Mouse (Mus musculus) naive thymus-derived CD4-positive, alpha-beta T cell, adult 5 months (primary cell): ENCODE results near the gene Sucnr1. TPM values are rescaled to one million over a fixed set of nuclear protein-coding genes. Genes with fewer than 3 reads are reported as not detected.

Experiments
- polyA plus RNA-seq: library from polyadenylated mRNA; unstranded; fragments of 100-300 nt; shearing (Covaris generic); gene quantifications from one replicate; pipeline ENCODE4 v1.2.1, GENCODE M21; 2017

Sucnr1 gene
- not detected for polyA plus RNA-seq

DNA sequence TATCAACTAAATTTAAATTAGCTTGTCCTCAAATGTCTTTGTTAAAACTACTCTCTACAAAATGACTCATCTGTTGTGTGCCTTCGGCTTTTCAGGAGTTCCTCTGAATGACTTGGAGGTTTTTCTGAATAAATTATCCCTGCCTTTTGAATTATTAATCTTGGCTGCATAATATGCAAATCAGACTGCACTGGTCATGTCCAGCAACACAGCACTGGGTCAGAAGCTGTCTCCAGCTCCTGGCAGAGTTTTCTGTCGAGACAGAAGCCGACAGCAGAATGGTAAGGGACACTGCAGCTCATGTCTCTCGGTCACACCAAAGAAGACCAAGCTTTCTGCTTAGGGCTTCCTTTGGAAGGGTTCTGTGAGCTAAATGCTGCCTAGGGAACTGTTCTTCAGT, at the start of gene Sucnr1:
Sucnr1 (plus strand) TSS at position 222 of the 400 bp plus-strand sequence.

Other genes starting within 250 kb of the Sucnr1 start
- not detected for gene Gm8298, start 220.8 kb upstream of the Sucnr1 start, polyA plus RNA-seq
- not detected for gene C130079G13Rik, start 156.7 kb upstream of the Sucnr1 start, polyA plus RNA-seq
- not detected for gene Aadacl2, start 75.1 kb upstream of the Sucnr1 start, polyA plus RNA-seq
- not detected for gene Aadac, start 56.2 kb upstream of the Sucnr1 start, polyA plus RNA-seq